Mouse (Mus musculus) midbrain, embryonic 13.5 days (tissue): Measurements from ENCODE around the gene Sv2b. TPM values are rescaled to one million over a fixed set of nuclear protein-coding genes. Genes with fewer than 3 reads are reported as not detected.

ENCODE experiments used
- ATAC-seq: fragments of 200-750 bp; cut with Nextera tagmentation; 2 replicates; pipeline ENCODE4 v1.8.0; 2017; ENCODE audit warnings: mild to moderate bottlenecking, moderate TSS enrichment, moderate library complexity
- H3K27ac ChIP-seq: fragments of 300-500 bp; sonication (generic); 2 replicates; pipeline ENCODE4 v1.5.1; 2015; ENCODE audit warnings: inconsistent platforms, mild to moderate bottlenecking, moderate library complexity
- H3K27me3 ChIP-seq: fragments of 300-500 bp; sonication (generic); 2 replicates; pipeline ENCODE4 v1.6.1; 2015; ENCODE audit warnings: mild to moderate bottlenecking, inconsistent platforms
- H3K36me3 ChIP-seq: fragments of 300-500 bp; sonication (generic); 2 replicates; pipeline ENCODE4 v1.6.1; 2015; ENCODE audit warnings: mild to moderate bottlenecking, inconsistent platforms
- H3K4me1 ChIP-seq: fragments of 300-500 bp; sonication (generic); replicated peaks from 2 replicates; pipeline ENCODE4 v1.6.1; 2015; ENCODE audit warnings: inconsistent platforms
- H3K4me2 ChIP-seq: fragments of 300-500 bp; sonication (generic); replicated peaks from 2 replicates; pipeline ENCODE4 v1.6.1; 2015; ENCODE audit warnings: moderate library complexity, mild to moderate bottlenecking, inconsistent platforms
- H3K4me3 ChIP-seq: fragments of 300-500 bp; sonication (generic); replicated peaks from 2 replicates; pipeline ENCODE4 v1.5.1; 2015; ENCODE audit warnings: mild to moderate bottlenecking, inconsistent platforms
- H3K9ac ChIP-seq: fragments of 300-500 bp; sonication (generic); replicated peaks from 2 replicates; pipeline ENCODE4 v1.6.1; 2015; ENCODE audit warnings: mild to moderate bottlenecking, inconsistent platforms
- H3K9me3 ChIP-seq: fragments of 300-500 bp; sonication (generic); 2 replicates; pipeline ENCODE4 v1.6.1; 2016; ENCODE audit warnings: mild to moderate bottlenecking, inconsistent platforms
- WGBS: fragments of 180-500 bp; shearing (Covaris S2); methylation state at CpG from one replicate; pipeline ENCODE4 v1.1.7; 2015; 5-methylcytosine and 5-hydroxymethylcytosine counted together
- polyA plus RNA-seq: library from polyadenylated mRNA; unstranded; fragments of >200 nt; fragmentation: Nextera tagmentation; extraction: Ambion mirVana; gene quantifications from 2 replicates; pipeline ENCODE4 v1.2.1, GENCODE M21; 2015

Sv2b gene
- polyA plus RNA-seq, 1 experiment from 2014 or later = 4.2 TPM

DNA sequence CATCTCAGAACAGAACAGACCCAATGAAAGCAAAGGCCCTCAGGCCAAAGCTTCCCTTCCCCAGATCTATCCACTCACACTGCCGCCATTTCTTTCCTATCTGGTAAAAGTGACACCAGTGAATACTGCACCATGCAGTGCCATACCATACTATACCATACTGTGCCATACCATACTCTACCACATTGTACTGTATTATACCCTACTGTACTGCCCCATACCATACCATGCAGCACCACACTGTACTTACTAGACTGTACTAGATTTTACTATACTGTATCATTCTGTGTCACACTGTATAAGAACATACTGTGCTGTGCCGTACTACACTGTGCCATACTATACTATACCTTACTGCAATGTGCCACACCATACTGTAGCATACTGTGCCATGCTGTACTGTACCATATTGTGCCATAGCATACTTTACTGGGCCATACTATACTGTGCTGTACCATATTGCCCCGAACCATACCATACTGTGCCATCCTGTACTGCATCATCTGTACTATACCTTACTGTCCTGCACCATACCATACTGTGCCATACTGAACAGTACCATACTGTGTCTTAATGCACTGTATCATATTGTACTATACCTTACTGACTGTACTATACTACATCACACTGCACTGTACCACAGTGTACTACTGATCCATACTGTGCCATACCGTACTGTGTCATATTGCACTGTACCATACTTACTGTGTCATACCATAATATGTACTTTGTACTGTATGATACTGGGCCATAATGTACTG lies 114.7 kb downstream of the Sv2b start:
- Histone ChIP-seq H3K4me2 (no peak overlapping the region), H3K4me3 (no peak overlapping the region), H3K36me3 (no peaks in the 10 kb centered on the region), H3K9ac (no peak overlapping the region), H3K9me3 (no peaks in the 10 kb centered on the region), H3K4me1 (no peaks in the 10 kb centered on the region), H3K27ac (no peak overlapping the region), H3K27me3 (0 out of 2 replicates have a peak, but pooled peaks cover 2% of the 10 kb centered on the region)
- 95% methylated on average over 4 of the region's 4 CpGs for WGBS
- peak; percentile 70 for ATAC-seq

DNA sequence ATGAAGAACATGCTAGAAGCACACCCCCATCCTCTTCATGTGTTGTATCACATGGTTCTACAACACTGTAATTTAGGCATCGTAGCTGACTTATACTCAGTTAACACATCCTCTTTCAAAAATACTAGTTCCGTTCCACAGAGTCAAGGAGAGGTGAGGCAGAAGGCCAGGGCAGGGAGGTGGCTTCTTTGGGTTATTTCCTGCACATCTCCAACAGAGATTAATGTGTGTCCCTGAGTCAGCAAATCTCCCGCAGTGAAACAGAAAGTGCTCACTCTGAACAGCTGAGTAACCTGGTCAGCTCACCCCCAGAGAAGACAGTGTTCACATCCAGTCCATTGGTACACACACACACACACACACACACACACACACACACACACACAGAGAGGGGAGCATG lies 118.9 kb downstream of the Sv2b start:
- 0 out of 2 replicates have a peak, but pooled peaks cover 2% of the 10 kb centered on the region for H3K27me3 ChIP-seq
- no peak for ATAC-seq
- H3K9me3 ChIP-seq = no peaks in the 10 kb centered on the region
- H3K36me3 ChIP-seq = no peaks in the 10 kb centered on the region
- WGBS = 89% methylated on average over 3 of the region's 3 CpGs
- no peak overlapping the region for H3K27ac ChIP-seq
- no peak overlapping the region for H3K9ac ChIP-seq
- H3K4me2 ChIP-seq = no peak overlapping the region
- no peaks in the 10 kb centered on the region for H3K4me1 ChIP-seq
- H3K4me3 ChIP-seq = no peak overlapping the region

DNA sequence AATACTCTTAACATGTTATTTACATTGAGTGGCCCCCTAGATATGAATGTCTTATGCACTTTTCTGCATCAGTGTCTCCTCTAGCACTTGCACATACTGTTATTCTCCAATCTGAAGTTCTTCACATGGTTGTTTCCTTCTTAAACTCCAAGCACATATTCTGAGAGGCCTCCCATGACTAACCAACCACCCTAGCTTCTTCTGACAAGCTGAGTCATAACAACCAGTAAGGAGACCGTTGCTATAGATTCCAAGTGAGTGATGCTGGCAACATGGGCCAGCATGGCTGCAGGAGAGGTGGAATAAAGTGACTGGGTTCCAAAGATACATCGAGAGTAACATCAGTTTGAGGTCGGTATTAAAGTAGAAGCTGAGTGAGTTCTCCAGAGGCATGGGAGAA lies 134.0 kb downstream of the Sv2b start:
- no peak overlapping the region for H3K9ac ChIP-seq
- H3K27ac ChIP-seq = no peak overlapping the region
- H3K4me1 ChIP-seq = no peaks in the 10 kb centered on the region
- H3K9me3 ChIP-seq = no peaks in the 10 kb centered on the region
- no peak overlapping the region for H3K4me2 ChIP-seq
- H3K27me3 ChIP-seq = no peaks in the 10 kb centered on the region
- H3K4me3 ChIP-seq = no peak overlapping the region
- ATAC-seq = no peak
- H3K36me3 ChIP-seq = no peaks in the 10 kb centered on the region
- 90% methylated on average over 3 of the region's 3 CpGs for WGBS

DNA sequence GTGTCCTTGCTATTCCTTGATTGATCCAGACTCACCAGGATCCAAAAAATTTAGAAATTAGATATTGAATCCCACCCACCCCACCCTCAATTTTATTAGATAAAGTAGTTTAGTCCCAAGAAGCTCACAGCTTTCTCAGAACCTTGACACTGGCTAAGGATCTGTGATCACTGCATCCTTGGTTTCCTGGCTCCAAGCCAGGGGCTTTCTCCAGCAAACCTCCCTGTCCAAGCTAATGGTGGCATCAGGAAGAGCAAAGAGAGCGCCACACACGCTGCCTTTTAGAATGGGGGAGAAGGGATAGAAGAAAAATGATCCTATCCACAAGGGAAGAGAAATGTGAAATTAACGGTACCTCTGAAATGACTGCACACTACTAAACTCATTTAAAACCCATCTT lies 141.6 kb downstream of the Sv2b start:
- ATAC-seq = no peak
- no peaks in the 10 kb centered on the region for H3K36me3 ChIP-seq
- WGBS = 91% methylated on average over 3 of the region's 3 CpGs
- H3K4me3 ChIP-seq = no peak overlapping the region
- H3K27me3 ChIP-seq = no peaks in the 10 kb centered on the region
- no peaks in the 10 kb centered on the region for H3K9me3 ChIP-seq
- H3K4me2 ChIP-seq = no peak overlapping the region
- no peak overlapping the region for H3K27ac ChIP-seq
- no peak overlapping the region for H3K9ac ChIP-seq
- no peaks in the 10 kb centered on the region for H3K4me1 ChIP-seq

DNA sequence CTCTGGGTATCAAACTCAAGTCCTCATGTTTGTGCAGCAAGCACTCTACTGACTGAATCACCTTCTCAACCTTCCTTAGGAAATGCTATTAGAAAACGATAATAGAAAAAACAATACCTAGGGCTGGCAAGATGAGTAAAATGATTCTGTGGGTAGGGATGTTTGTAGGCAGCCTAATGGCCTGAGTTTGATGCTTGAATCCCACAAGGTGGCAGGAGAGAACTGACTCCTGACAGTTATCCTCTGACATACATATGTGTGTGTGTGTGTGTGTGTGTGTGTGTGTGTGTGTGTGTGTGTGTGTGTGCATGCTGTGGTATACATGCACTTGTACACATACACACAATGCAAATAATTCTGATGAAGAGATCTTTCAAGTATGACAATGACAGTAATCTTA lies 161.9 kb downstream of the Sv2b start:
- Histone ChIP-seq H3K4me1 (peaks cover 3% of the 10 kb centered on the region), H3K27me3 (peaks cover 7% of the 10 kb centered on the region; the same call in 1 of the 2 replicates), H3K9ac (no peak overlapping the region), H3K27ac (no peak overlapping the region), H3K36me3 (no peaks in the 10 kb centered on the region), H3K4me3 (no peak overlapping the region), H3K4me2 (no peak overlapping the region), H3K9me3 (no peaks in the 10 kb centered on the region)
- WGBS = 80% methylated on average over 1 of the region's 1 CpGs
- no peak for ATAC-seq

DNA sequence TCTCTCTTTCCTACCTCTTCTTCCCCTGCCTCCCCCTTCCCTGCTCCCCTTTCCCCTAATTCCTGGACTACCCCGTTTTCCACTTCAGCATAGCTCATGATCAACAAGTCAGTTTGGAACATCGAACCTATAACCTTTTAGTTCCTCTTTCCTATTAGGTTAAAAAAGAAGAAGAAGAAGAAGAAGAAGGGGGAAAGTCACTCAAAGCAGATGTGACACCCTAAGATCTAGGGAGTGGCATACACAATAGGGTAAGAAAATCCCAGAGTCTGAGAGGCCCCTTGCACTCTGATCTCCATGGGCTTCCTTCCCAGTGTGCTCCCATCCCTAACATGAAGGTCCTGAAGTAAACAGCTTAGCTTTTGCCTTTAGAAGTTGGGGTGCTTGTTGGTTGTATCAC lies 166.3 kb downstream of the Sv2b start:
- no peak for ATAC-seq
- H3K4me2 ChIP-seq = no peak overlapping the region
- peaks cover 10% of the 10 kb centered on the region for H3K4me1 ChIP-seq
- no peaks in the 10 kb centered on the region for H3K36me3 ChIP-seq
- no peak overlapping the region for H3K4me3 ChIP-seq
- H3K9me3 ChIP-seq = no peaks in the 10 kb centered on the region
- H3K27ac ChIP-seq = no peak overlapping the region
- H3K27me3 ChIP-seq = peaks cover 7% of the 10 kb centered on the region
- WGBS = 54% methylated on average over 2 of the region's 2 CpGs
- H3K9ac ChIP-seq = no peak overlapping the region

DNA sequence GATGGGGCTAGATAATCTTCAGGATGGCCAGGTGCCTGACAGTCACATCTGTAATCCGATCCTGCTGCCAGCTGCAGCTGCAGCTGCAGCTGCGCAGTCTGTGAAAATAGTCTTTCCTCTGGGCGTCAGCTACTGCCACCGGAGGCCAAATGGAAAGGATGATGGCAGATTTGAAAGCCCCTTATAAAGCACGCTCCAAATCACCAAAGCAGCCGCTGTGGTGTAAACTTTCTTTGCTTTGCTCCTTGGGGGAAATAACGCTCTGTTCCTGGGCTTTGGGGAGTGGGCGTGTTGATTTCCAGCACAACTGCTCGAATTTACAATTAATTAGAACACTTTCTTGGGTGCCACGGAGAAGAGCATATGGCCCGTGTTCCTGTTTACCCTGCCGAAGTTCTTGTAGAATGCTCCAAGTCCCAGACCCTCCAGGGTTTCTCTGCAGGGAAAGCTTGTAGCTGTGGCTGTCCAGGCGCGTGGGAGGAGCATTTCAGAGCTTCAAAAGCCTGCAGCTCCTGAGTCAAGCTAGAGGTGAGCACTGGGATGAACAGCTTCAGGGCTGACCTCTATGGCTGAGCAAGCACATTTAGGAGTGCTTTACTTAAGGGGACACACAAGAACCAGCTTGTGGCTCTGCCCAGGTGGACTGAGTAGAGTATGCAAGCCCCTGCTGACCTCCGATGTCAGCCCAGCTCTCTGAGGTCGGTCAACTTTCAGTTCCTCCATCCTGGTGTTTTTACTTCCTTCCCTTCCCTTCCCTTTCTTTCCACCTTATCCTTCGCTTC lies 167.0 kb downstream of the Sv2b start:
- 0 out of 2 replicates have a peak, but pooled peaks have one; percentile 45 for ATAC-seq
- 7% methylated on average over 17 of the region's 17 CpGs for WGBS
- H3K9me3 ChIP-seq = no peaks in the 10 kb centered on the region
- peak overlapping the region; percentile 24 for H3K9ac ChIP-seq
- H3K4me3 ChIP-seq = peak overlapping the region; percentile 31
- peaks cover 10% of the 10 kb centered on the region for H3K4me1 ChIP-seq
- H3K27me3 ChIP-seq = peaks cover 7% of the 10 kb centered on the region
- no peaks in the 10 kb centered on the region for H3K36me3 ChIP-seq
- no peak overlapping the region for H3K27ac ChIP-seq
- H3K4me2 ChIP-seq = peak overlapping the region; percentile 52

DNA sequence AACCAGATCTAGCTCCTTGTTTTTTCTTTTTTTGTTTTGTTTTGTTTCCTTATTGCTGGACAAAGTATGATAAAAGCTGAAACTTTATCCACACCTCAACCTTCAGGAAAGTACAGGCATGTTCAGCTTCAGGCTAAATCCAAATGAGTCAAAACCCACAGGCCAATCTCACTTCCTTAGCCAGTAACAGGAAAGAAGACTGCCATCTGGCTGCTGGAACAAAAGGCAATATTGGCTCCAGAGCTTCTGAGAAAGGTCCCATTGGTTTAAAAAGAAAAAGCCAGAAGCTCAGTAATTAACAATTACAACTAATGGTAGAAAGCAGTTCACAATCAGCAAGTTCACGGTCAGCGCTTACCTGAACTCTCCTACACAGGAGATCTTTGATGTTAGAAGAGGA lies 169.8 kb downstream of the Sv2b start:
- Histone ChIP-seq H3K27me3 (peaks cover 7% of the 10 kb centered on the region), H3K36me3 (no peaks in the 10 kb centered on the region), H3K27ac (no peak overlapping the region), H3K4me3 (no peak overlapping the region), H3K9ac (no peak overlapping the region), H3K4me1 (peaks cover 10% of the 10 kb centered on the region), H3K9me3 (no peaks in the 10 kb centered on the region), H3K4me2 (no peak overlapping the region)
- no peak for ATAC-seq
- 96% methylated on average over 2 of the region's 2 CpGs for WGBS

DNA sequence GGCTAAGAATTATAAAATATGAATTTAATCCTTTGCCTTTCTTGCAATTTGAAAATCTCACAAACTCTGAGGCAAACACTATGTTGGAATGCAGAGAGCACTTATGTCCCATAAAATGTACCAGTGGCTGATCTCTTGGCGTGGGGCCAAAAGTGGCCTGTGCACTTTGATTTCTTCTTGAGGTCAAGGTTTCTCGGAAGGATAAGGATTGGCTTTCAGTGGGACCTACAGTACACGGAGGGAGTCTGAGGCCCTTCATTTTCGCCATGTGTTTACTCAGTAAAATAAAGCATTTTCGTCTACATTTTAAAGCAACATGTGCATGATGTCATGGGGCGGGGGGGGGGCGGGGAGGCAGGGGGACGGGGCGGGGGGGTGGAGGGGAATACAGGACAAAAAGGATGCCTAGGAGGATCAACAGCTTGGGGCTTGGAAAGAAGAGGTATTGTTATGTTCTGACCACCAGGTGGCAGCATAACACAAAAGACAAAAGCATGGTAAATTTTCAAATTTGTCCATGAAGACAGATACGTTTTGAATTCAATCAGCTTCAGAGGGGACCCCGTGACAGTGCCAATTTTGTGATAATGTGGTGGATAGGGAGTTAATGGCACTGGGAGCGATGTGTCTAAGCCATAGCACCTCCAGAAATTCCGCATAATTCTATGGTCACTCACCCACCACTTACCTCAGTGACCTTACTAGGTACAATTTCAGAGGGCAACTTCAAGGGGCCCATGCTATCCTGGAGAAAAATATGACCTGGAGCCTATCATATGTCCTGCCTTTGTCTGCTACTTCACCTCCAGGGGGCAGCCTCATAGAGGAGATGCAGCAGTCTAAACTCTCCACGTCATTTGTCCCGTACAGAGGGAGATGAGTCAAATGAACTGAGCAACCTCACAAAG lies 174.1 kb downstream of the Sv2b start:
- H3K4me2 ChIP-seq = no peak overlapping the region

DNA sequence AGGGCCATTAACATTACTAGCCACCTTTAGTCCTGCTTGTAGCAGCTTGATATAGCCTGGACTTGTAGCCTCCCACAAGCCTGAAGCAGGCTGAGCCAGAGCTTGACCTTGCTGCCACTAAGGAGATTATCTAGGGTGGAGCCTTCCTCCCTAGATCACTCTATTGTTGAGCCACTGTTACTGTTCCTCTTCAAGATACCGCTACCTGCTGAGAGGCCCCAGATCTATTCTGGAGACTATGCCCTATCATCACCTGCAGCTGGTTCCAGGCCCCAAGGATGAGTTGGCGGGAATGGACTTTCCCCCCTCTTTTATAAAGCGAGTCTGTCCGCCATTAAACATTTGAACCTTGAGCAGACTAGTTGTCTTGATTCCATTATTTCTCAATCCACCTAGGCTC lies 181.0 kb downstream of the Sv2b start:
- Histone ChIP-seq H3K36me3 (no peaks in the 10 kb centered on the region), H3K27ac (no peak overlapping the region), H3K9ac (no peak overlapping the region), H3K4me3 (no peak overlapping the region), H3K9me3 (no peaks in the 10 kb centered on the region), H3K4me2 (no peak overlapping the region), H3K4me1 (peaks cover 3% of the 10 kb centered on the region; the same call in 1 of the 2 replicates), H3K27me3 (no peaks in the 10 kb centered on the region)
- 88% methylated on average over 4 of the region's 4 CpGs for WGBS
- ATAC-seq = no peak

More for the DNA sequence above, 174.1 kb downstream of the Sv2b start:
- Histone ChIP-seq H3K36me3 (no peaks in the 10 kb centered on the region), H3K9ac (no peak overlapping the region), H3K27ac (no peak overlapping the region), H3K4me3 (no peak overlapping the region), H3K4me1 (no peaks in the 10 kb centered on the region), H3K9me3 (no peaks in the 10 kb centered on the region), H3K27me3 (0 out of 2 replicates have a peak, but pooled peaks cover 2% of the 10 kb centered on the region)
- peak; percentile 75 for ATAC-seq
- WGBS = 27% methylated on average over 15 of the region's 15 CpGs

DNA sequence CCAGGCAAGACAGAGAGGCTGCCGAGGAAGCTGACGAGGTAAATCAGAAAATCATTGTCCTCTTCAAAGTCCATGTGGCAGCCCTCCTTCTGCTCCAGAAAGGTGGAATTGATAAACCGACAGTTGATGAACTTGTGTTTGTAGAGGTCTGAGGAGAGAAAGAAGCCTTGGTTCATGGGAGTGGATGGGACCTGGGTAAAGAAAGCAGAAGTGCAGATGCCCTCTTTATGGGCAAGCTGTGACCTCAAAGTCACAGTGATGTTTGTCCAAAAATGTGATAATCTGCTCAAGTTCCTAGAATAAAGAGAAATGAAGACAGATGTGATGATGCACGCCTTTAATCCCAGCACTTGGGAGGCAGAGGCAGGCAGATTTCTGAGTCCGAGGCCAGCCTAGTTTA lies 185.0 kb downstream of the Sv2b start:
- H3K4me1 ChIP-seq = peaks cover 3% of the 10 kb centered on the region
- H3K36me3 ChIP-seq = no peaks in the 10 kb centered on the region
- H3K4me3 ChIP-seq = no peak overlapping the region
- ATAC-seq = no peak
- H3K9me3 ChIP-seq = no peaks in the 10 kb centered on the region
- H3K27ac ChIP-seq = no peak overlapping the region
- no peak overlapping the region for H3K9ac ChIP-seq
- no peaks in the 10 kb centered on the region for H3K27me3 ChIP-seq
- no peak overlapping the region for H3K4me2 ChIP-seq
- WGBS = 83% methylated on average over 5 of the region's 5 CpGs
